1 mouse cellular context compared by ENCODE assay signal in genomic region chr1:191812949-191813691, GRCm38 (mm10).
TF ChIP-seq lines count a peak whose summit lies in the region.

No protein-coding gene starts in this region.

TF ChIP-seq in CH12.LX, 34 proteins besides CTCF, POLR2A, EP300 and RAD21 (continued from another document):
- TF ChIP-seq USF2 (conservative IDR thresholded peaks at IDR 0.05; ENCODE audit: low read depth, low read length) (peak; percentile 54), HCFC1 (IDR thresholded peaks at IDR 0.05; ENCODE audit: low read depth, low read length) (0 out of 2 replicates have a peak, but pooled peaks have one; percentile 11), ZKSCAN1 (IDR thresholded peaks at IDR 0.05; ENCODE audit: borderline replicate concordance, low read depth, low read length) (no peak), E2F4 (IDR thresholded peaks at IDR 0.05; ENCODE audit: insufficient replicate concordance, low read depth, low read length) (no peak), USF1 (IDR thresholded peaks at IDR 0.05; ENCODE audit: low read depth, low read length) (peak; percentile 58), ZNF384 (IDR thresholded peaks at IDR 0.05; ENCODE audit: low read depth, low read length) (no peak)
